Mouse (Mus musculus) inflammation-experienced regulatory T-cells, adult 16 weeks (primary cell): ENCODE results near the gene Abat. TPM values are rescaled to one million over a fixed set of nuclear protein-coding genes. Genes with fewer than 3 reads are reported as not detected.

Experiments used
- polyA plus RNA-seq: library from polyadenylated mRNA; unstranded; fragments of 100-300 nt; shearing (Covaris generic); gene quantifications from one replicate; pipeline ENCODE4 v1.2.1, GENCODE M21; 2017

Abat gene
- polyA plus RNA-seq: 1.5 TPM

DNA sequence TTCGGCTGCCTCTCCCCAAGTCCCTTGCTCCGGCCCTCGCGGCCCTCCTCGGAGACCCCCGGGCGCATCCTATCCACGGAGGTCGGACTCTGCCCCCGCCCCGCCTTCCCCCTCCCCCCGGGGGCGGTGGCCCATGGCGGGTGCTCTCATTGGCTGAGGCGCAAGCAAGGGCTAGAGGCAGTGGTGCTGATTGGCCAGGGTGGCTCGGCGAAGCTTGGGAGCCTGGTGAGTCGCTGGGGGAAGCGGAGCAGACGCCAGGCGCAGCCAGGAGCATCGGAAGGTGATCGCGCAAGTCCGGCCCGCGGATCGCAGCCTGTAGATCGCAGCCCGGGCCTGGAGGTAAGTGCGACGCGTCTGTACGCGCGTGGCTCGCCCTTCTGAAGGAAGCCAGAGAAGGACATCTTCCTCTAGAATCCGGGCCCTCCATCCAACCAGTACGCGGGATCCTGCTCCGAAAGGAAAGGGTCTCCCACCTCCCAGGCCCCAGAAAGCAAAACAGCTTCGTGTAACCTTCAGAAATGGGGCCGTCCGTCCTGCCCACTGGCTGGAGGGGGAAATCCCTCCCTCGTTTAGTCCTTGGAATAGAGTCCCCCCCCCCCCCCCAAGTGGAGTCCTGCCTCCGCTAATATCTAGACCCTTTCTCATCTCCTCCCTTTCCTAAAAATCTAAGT lies at the start of gene Abat:
Gene Abat (plus strand): TSS at position 194 of the 671 bp plus-strand sequence.

DNA sequence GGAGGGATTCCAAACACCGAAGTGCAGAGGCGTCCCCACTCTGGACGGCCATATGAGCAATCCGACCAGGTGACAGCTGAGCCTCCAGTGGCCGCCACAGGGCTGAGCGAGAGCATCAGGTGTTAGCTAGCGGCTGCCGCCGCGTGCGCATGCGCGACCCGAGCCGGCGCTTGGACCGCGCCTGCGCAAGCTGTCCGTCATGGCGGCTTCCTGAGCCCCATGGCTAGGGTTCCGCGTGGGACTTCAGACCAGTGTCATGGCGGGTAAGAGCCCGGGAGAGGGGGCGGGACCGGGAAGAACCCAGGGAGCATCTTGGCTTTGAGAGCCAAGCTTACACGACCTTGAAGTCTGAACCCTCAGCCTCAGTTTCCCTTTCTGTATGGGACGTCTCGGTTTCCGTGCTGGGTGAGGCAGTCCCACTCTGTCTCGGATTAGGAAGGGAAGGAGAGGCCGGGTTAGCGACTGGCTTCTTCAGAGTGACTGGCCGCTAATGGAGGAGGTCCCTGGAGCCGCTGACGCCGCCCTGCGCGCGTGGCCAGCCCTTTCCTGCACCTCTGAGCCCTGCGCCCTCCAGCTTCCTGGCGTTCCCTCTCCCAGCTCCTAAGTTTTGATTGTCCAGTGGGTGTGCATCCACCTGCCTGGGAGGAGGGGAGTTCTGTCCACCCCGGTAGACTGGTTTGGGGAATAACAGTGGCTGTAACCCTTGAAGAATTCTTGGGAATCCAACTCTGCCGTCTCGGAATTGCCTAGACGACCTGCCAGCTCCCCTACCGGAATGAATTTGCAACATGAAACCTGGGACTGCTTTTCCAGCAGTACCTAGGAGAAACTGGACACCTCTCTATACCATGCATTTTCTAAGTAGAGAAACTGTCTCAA lies 42.4 kb upstream of the Abat start, which contains the start of gene Mettl22:
Gene Mettl22 (plus strand): TSS at position 186 of the 879 bp plus-strand sequence.

DNA sequence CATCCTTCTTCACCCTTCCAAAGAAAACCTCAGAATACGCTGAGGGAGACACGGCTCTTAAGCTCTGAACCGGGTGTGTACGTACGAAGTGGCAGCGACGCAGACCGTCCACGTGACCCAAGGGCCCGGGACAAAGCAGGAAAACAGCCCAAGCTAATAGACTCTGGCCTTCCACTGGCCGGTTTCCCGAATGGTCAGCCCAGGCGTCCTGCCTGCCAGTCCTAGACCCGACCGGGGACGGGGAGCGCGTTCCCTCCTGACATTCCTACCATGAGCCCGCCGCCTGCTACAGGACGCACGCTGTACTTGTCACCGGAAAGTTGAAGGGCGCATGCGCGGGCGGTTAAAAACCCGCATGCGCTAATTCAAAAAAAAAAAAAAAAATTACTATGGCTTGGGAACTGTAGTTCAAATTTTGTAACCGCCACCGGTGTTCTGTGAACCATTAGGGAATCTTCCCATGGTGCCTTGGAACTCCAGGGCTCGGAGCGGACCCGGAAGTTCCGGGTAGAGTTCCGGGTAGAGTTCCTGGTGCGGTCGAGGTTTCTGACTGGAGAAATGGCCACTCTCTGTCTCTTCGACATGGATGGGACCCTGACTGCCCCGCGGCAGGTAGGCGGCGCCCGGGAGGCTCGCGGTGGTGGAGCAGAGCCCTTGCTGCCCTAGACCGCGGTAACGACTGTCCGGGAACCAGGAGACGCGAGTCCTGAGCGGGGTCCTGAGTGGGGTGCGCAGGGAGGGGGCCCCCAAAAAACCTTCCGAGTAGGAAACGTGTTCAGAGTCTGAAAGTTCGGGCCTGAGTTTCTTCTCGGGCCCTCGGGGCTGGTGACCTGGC lies 124.2 kb downstream of the Abat start, which contains the start of the genes Pmm2 and Tmem186:
Gene Pmm2 (plus strand): TSS at position 458 of the 835 bp plus-strand sequence.
Gene Tmem186 (minus strand): TSS at position 496 of the 835 bp plus-strand sequence.

Other genes starting within 250 kb of the Abat start
- not detected for gene Tmem114, start 88.3 kb upstream of the Abat start, polyA plus RNA-seq
- 28.1 TPM for gene Mettl22, start 42.6 kb upstream of the Abat start, polyA plus RNA-seq
- gene Pmm2, start 124.2 kb downstream of the Abat start, polyA plus RNA-seq: 118 TPM
- gene Tmem186, start 124.3 kb downstream of the Abat start, polyA plus RNA-seq: 19.9 TPM
- gene Carhsp1, start 158.7 kb downstream of the Abat start, polyA plus RNA-seq: 23.1 TPM
- gene Gm5767, start 167.3 kb downstream of the Abat start, polyA plus RNA-seq: not detected